Mouse (Mus musculus) brain, embryonic 14.5 days (tissue): ENCODE measurements around the gene Cpne4.

Source experiments
- CTCF ChIP-seq: fragments of 200-500 bp; IDR thresholded peaks from 2 replicates; pipeline ENCODE4 v1.5.1; 2012; ENCODE audit warnings: inconsistent platforms, mild to moderate bottlenecking, moderate library complexity, borderline replicate concordance; ENCODE audit not compliant: insufficient read depth, insufficient read length; ENCODE audit errors: extremely low read depth
- POLR2A ChIP-seq: fragments of 200-500 bp; IDR thresholded peaks from 2 replicates; pipeline ENCODE4 v1.6.1; 2012; ENCODE audit warnings: mild to moderate bottlenecking, inconsistent platforms, borderline replicate concordance; ENCODE audit not compliant: poor library complexity, insufficient read depth, insufficient read length, severe bottlenecking; ENCODE audit errors: extremely low read depth

DNA sequence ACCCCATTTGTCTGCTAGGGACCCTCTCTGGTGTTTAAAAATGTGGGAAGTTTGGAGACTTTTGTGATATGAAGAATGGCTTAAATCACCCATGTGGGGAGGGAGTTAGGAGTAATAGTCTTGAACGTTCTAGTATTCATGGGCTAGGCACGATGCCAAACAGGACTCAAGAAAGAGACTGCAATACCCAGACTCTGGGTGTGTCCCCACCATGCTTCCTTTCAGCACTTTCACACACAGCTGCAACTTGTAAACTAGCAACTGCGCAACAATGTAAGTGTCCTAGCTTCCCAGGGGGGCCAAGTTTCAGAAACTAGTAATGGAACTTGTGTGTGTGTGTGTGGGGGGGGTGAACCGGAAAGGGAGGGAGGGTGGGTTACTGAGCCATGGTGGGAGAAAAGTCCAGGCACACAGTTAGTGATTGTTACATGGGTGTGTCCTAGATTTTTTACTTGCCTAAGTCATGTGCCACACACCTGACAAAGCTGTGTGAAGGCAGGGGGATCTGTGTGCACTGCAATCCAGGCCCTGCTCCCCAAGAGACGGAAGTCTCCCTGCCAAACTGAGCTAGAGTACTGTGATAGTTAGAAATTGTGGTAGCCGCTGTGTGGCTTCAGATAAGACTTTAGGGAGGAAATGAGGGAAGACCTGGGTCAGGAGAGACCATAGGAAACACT lies 307.3 kb downstream of the Cpne4 start:
- no peak for TF ChIP-seq CTCF
- no peak for TF ChIP-seq POLR2A
